Mouse (Mus musculus): ENCODE results near the gene Gm42906.

The Gm42906 gene

GRCm38 (mm10) chr5:151053190-151053589, 374.8 kb downstream of the Gm42906 start:
- no peaks in the 10 kb centered on the region for H3K36me3 ChIP-seq (ENCODE audit: control insufficient read depth, insufficient read depth, low read length, poor library complexity, severe bottlenecking)
- no peak for DNase-seq (ENCODE audit: low read depth, low spot score)

GRCm38 (mm10) chr5:151052331-151052730, 375.6 kb downstream of the Gm42906 start:
- H3K27me3 ChIP-seq (ENCODE audit: control insufficient read depth, insufficient read depth, low read length, poor library complexity, severe bottlenecking): no peaks in the 10 kb centered on the region
- no peak for DNase-seq (ENCODE audit: low read depth, low spot score)
- no peaks in the 10 kb centered on the region for H3K36me3 ChIP-seq (ENCODE audit: control insufficient read depth, insufficient read depth, low read length, poor library complexity, severe bottlenecking)

More at GRCm38 (mm10) chr5:151053190-151053589, 374.8 kb downstream of the Gm42906 start:
- H3K27me3 ChIP-seq (ENCODE audit: control insufficient read depth, insufficient read depth, low read length, poor library complexity, severe bottlenecking): no peaks in the 10 kb centered on the region

- DNase-seq (ENCODE audit: low read depth, low spot score): no peak
- Histone ChIP-seq H3K36me3 (ENCODE audit: control insufficient read depth, insufficient read depth, low read length, poor library complexity, severe bottlenecking) (no peaks in the 10 kb centered on the region), H3K27me3 (ENCODE audit: control insufficient read depth, insufficient read depth, low read length, poor library complexity, severe bottlenecking) (no peaks in the 10 kb centered on the region)
Observed at GRCm38 (mm10) chr5:151047488-151047887, 380.5 kb downstream of the Gm42906 start.

- H3K27me3 ChIP-seq (ENCODE audit: control insufficient read depth, insufficient read depth, low read length, poor library complexity, severe bottlenecking): no peaks in the 10 kb centered on the region
- no peaks in the 10 kb centered on the region for H3K36me3 ChIP-seq (ENCODE audit: control insufficient read depth, insufficient read depth, low read length, poor library complexity, severe bottlenecking)
- no peak for DNase-seq (ENCODE audit: low read depth, low spot score)
Observed at GRCm38 (mm10) chr5:151046917-151047316, 381.0 kb downstream of the Gm42906 start.

- DNase-seq (ENCODE audit: low read depth, low spot score): no peak
- Histone ChIP-seq H3K27me3 (ENCODE audit: control insufficient read depth, insufficient read depth, low read length, poor library complexity, severe bottlenecking) (no peaks in the 10 kb centered on the region), H3K36me3 (ENCODE audit: control insufficient read depth, insufficient read depth, low read length, poor library complexity, severe bottlenecking) (no peaks in the 10 kb centered on the region)
Observed at GRCm38 (mm10) chr5:151046131-151046530, 381.8 kb downstream of the Gm42906 start.

GRCm38 (mm10) chr5:151042911-151043310, 385.1 kb downstream of the Gm42906 start:
- DNase-seq (ENCODE audit: low read depth, low spot score): no peak
- no peaks in the 10 kb centered on the region for H3K36me3 ChIP-seq (ENCODE audit: control insufficient read depth, insufficient read depth, low read length, poor library complexity, severe bottlenecking)
- no peaks in the 10 kb centered on the region for H3K27me3 ChIP-seq (ENCODE audit: control insufficient read depth, insufficient read depth, low read length, poor library complexity, severe bottlenecking)

GRCm38 (mm10) chr5:151037871-151038270, 390.1 kb downstream of the Gm42906 start:
- no peaks in the 10 kb centered on the region for H3K27me3 ChIP-seq (ENCODE audit: control insufficient read depth, insufficient read depth, low read length, poor library complexity, severe bottlenecking)
- no peak for DNase-seq (ENCODE audit: low read depth, low spot score)

GRCm38 (mm10) chr5:151034715-151035512, 393.0 kb downstream of the Gm42906 start:
- DNase-seq (ENCODE audit: low read depth, low spot score): no peak
- Histone ChIP-seq H3K36me3 (ENCODE audit: control insufficient read depth, insufficient read depth, low read length, poor library complexity, severe bottlenecking) (no peaks in the 10 kb centered on the region), H3K27me3 (ENCODE audit: control insufficient read depth, insufficient read depth, low read length, poor library complexity, severe bottlenecking) (no peaks in the 10 kb centered on the region)

More at GRCm38 (mm10) chr5:151037871-151038270, 390.1 kb downstream of the Gm42906 start:
- H3K36me3 ChIP-seq (ENCODE audit: control insufficient read depth, insufficient read depth, low read length, poor library complexity, severe bottlenecking): no peaks in the 10 kb centered on the region

GRCm38 (mm10) chr5:151028906-151029305, 399.1 kb downstream of the Gm42906 start:
- Histone ChIP-seq H3K27me3 (ENCODE audit: control insufficient read depth, insufficient read depth, low read length, poor library complexity, severe bottlenecking) (no peaks in the 10 kb centered on the region), H3K36me3 (ENCODE audit: control insufficient read depth, insufficient read depth, low read length, poor library complexity, severe bottlenecking) (no peaks in the 10 kb centered on the region)
- DNase-seq (ENCODE audit: low read depth, low spot score): no peak

GRCm38 (mm10) chr5:151027171-151027570, 400.8 kb downstream of the Gm42906 start:
- Histone ChIP-seq H3K27me3 (ENCODE audit: control insufficient read depth, insufficient read depth, low read length, poor library complexity, severe bottlenecking) (no peaks in the 10 kb centered on the region), H3K36me3 (ENCODE audit: control insufficient read depth, insufficient read depth, low read length, poor library complexity, severe bottlenecking) (no peaks in the 10 kb centered on the region)
- DNase-seq (ENCODE audit: low read depth, low spot score): no peak

GRCm38 (mm10) chr5:151026069-151026468, 401.9 kb downstream of the Gm42906 start:
- Histone ChIP-seq H3K36me3 (ENCODE audit: control insufficient read depth, insufficient read depth, low read length, poor library complexity, severe bottlenecking) (no peaks in the 10 kb centered on the region), H3K27me3 (ENCODE audit: control insufficient read depth, insufficient read depth, low read length, poor library complexity, severe bottlenecking) (no peaks in the 10 kb centered on the region)
- no peak for DNase-seq (ENCODE audit: low read depth, low spot score)

GRCm38 (mm10) chr5:151024483-151024882, 403.5 kb downstream of the Gm42906 start:
- no peaks in the 10 kb centered on the region for H3K36me3 ChIP-seq (ENCODE audit: control insufficient read depth, insufficient read depth, low read length, poor library complexity, severe bottlenecking)
- DNase-seq (ENCODE audit: low read depth, low spot score): no peak

GRCm38 (mm10) chr5:151023461-151023860, 404.5 kb downstream of the Gm42906 start:
- Histone ChIP-seq H3K36me3 (ENCODE audit: control insufficient read depth, insufficient read depth, low read length, poor library complexity, severe bottlenecking) (no peaks in the 10 kb centered on the region), H3K27me3 (ENCODE audit: control insufficient read depth, insufficient read depth, low read length, poor library complexity, severe bottlenecking) (no peaks in the 10 kb centered on the region)
- no peak for DNase-seq (ENCODE audit: low read depth, low spot score)

More at GRCm38 (mm10) chr5:151024483-151024882, 403.5 kb downstream of the Gm42906 start:
- H3K27me3 ChIP-seq (ENCODE audit: control insufficient read depth, insufficient read depth, low read length, poor library complexity, severe bottlenecking): no peaks in the 10 kb centered on the region

GRCm38 (mm10) chr5:151022939-151023338, 405.0 kb downstream of the Gm42906 start:
- H3K36me3 ChIP-seq (ENCODE audit: control insufficient read depth, insufficient read depth, low read length, poor library complexity, severe bottlenecking): no peaks in the 10 kb centered on the region
- DNase-seq (ENCODE audit: low read depth, low spot score): no peak

GRCm38 (mm10) chr5:151022026-151022425, 405.9 kb downstream of the Gm42906 start:
- DNase-seq (ENCODE audit: low read depth, low spot score): no peak
- H3K36me3 ChIP-seq (ENCODE audit: control insufficient read depth, insufficient read depth, low read length, poor library complexity, severe bottlenecking): no peaks in the 10 kb centered on the region
- no peaks in the 10 kb centered on the region for H3K27me3 ChIP-seq (ENCODE audit: control insufficient read depth, insufficient read depth, low read length, poor library complexity, severe bottlenecking)

More at GRCm38 (mm10) chr5:151022939-151023338, 405.0 kb downstream of the Gm42906 start:
- no peaks in the 10 kb centered on the region for H3K27me3 ChIP-seq (ENCODE audit: control insufficient read depth, insufficient read depth, low read length, poor library complexity, severe bottlenecking)

Measured in splenic B cell, adult 2 months (primary cell).